Mouse (Mus musculus) stomach, embryonic 14.5 days (tissue): ENCODE results near the gene Mtap. TPM values are rescaled to one million over a fixed set of nuclear protein-coding genes. Genes with fewer than 3 reads are reported as not detected.
A peak's percentile ranks its signal among the peaks of the same experiment; 100 is the strongest.

Source experiments
- ATAC-seq: fragments of 200-750 bp; cut with Nextera tagmentation; 2 replicates; pipeline ENCODE4 v1.8.0; 2017; ENCODE audit warnings: low read depth, moderate TSS enrichment; ENCODE audit not compliant: insufficient number of reproducible peaks, insufficient read depth, low FRiP score
- H3K27ac ChIP-seq: fragments of 300-500 bp; sonication (generic); 2 replicates; pipeline ENCODE4 v1.5.1; 2014; ENCODE audit warnings: mild to moderate bottlenecking, low read length, moderate library complexity, mixed read lengths
- H3K27me3 ChIP-seq: fragments of 300-500 bp; sonication (generic); 2 replicates; pipeline ENCODE4 v1.6.1; 2014; ENCODE audit warnings: low read length, control low read depth, mixed read lengths; ENCODE audit not compliant: control insufficient read depth, insufficient read depth
- H3K36me3 ChIP-seq: fragments of 300-500 bp; sonication (generic); 2 replicates; pipeline ENCODE4 v1.6.1; 2014; ENCODE audit warnings: mild to moderate bottlenecking, control low read depth, low read length, moderate library complexity, mixed read lengths; ENCODE audit not compliant: control insufficient read depth, insufficient read depth
- H3K4me1 ChIP-seq: fragments of 300-500 bp; sonication (generic); 2 replicates; pipeline ENCODE4 v1.6.1; 2014; ENCODE audit warnings: low read length, control low read depth, mixed read lengths; ENCODE audit not compliant: control insufficient read depth, insufficient read depth
- H3K4me2 ChIP-seq: fragments of 300-500 bp; sonication (generic); replicated peaks from 2 replicates; pipeline ENCODE4 v1.6.1; 2014; ENCODE audit warnings: low read depth, low read length, control low read depth
- H3K4me3 ChIP-seq: fragments of 300-500 bp; sonication (generic); 2 replicates; pipeline ENCODE4 v1.5.1; 2014; ENCODE audit warnings: low read depth, low read length, control low read depth
- H3K9ac ChIP-seq: fragments of 300-500 bp; sonication (generic); replicated peaks from 2 replicates; pipeline ENCODE4 v1.6.1; 2014; ENCODE audit warnings: low read depth, mild to moderate bottlenecking, control low read depth, low read length, moderate library complexity, mixed read lengths
- H3K9me3 ChIP-seq: fragments of 300-500 bp; sonication (generic); 2 replicates; pipeline ENCODE4 v1.6.1; 2016; ENCODE audit warnings: low read depth, low read length, control low read depth; ENCODE audit not compliant: control insufficient read depth
- WGBS: fragments of 180-500 bp; shearing (Covaris S2); extraction: QIAGEN DNeasy Blood & Tissue Kit; methylation state at CpG from one replicate; pipeline ENCODE4 v1.1.7; 2014; 5-methylcytosine and 5-hydroxymethylcytosine counted together
- polyA plus RNA-seq: library from polyadenylated mRNA; unstranded; fragments of >200 nt; fragmentation: Nextera tagmentation; extraction: Ambion mirVana; gene quantifications from 2 replicates; pipeline ENCODE4 v1.2.1, GENCODE M21; 2014

Mtap gene
- polyA plus RNA-seq = 73.0 and 74.6 TPM in 2 replicates

- WGBS = 2% methylated on average over 31 of the region's 31 CpGs
- H3K27ac ChIP-seq = peak within 1 kb of the TSS; percentile 95
- H3K27me3 ChIP-seq = no peaks in the 10 kb centered on the region
- H3K4me3 ChIP-seq = peak within 1 kb of the TSS; percentile 84
- no peaks in the 10 kb centered on the region for H3K36me3 ChIP-seq
- no peaks in the 10 kb centered on the region for H3K9me3 ChIP-seq
- H3K9ac ChIP-seq = peak within 1 kb of the TSS; percentile 68
- ATAC-seq = peak; percentile 92
- peak within 1 kb of the TSS; percentile 51 for H3K4me2 ChIP-seq
- H3K4me1 ChIP-seq = peaks cover 18% of the 10 kb centered on the region
Measured at GRCm38 (mm10) chr4:89136906-89137541, at the start of gene Mtap. Gene Mtap (plus strand): TSS chr4:89137122.

- Histone ChIP-seq H3K27ac (no peak overlapping the region), H3K9ac (no peak overlapping the region), H3K4me2 (no peak overlapping the region), H3K4me3 (no peak overlapping the region), H3K4me1 (no peaks in the 10 kb centered on the region), H3K9me3 (no peaks in the 10 kb centered on the region), H3K27me3 (no peaks in the 10 kb centered on the region), H3K36me3 (no peaks in the 10 kb centered on the region)
- 87% methylated on average over 7 of the region's 7 CpGs for WGBS
- ATAC-seq = no peak
Measured at GRCm38 (mm10) chr4:89089110-89089509, 47.8 kb upstream of the Mtap start.

- H3K27ac ChIP-seq = no peak overlapping the region
- H3K9ac ChIP-seq = no peak overlapping the region
- no peak overlapping the region for H3K4me2 ChIP-seq
- H3K4me3 ChIP-seq = no peak overlapping the region
- no peak for ATAC-seq
- 73% methylated on average over 6 of the region's 6 CpGs for WGBS
- H3K9me3 ChIP-seq = no peaks in the 10 kb centered on the region
- H3K4me1 ChIP-seq = no peaks in the 10 kb centered on the region
- H3K27me3 ChIP-seq = no peaks in the 10 kb centered on the region
- H3K36me3 ChIP-seq = no peaks in the 10 kb centered on the region
Measured at GRCm38 (mm10) chr4:89090217-89090616, 46.7 kb upstream of the Mtap start.

- WGBS = 61% methylated on average over 5 of the region's 5 CpGs
- H3K4me3 ChIP-seq = no peak overlapping the region
- no peak for ATAC-seq
Measured at GRCm38 (mm10) chr4:89092153-89092552, 44.8 kb upstream of the Mtap start.

GRCm38 (mm10) chr4:89094773-89095172 is 42.1 kb upstream of the Mtap start:
- ATAC-seq = no peak
- Histone ChIP-seq H3K4me2 (no peak overlapping the region), H3K9ac (no peak overlapping the region), H3K36me3 (no peaks in the 10 kb centered on the region), H3K27me3 (no peaks in the 10 kb centered on the region), H3K4me3 (no peak overlapping the region), H3K27ac (no peak overlapping the region), H3K4me1 (no peaks in the 10 kb centered on the region), H3K9me3 (no peaks in the 10 kb centered on the region)
- 69% methylated on average over 5 of the region's 5 CpGs for WGBS

More at GRCm38 (mm10) chr4:89092153-89092552, 44.8 kb upstream of the Mtap start:
- Histone ChIP-seq H3K4me2 (no peak overlapping the region), H3K27me3 (no peaks in the 10 kb centered on the region), H3K36me3 (no peaks in the 10 kb centered on the region), H3K9me3 (no peaks in the 10 kb centered on the region), H3K9ac (no peak overlapping the region), H3K4me1 (no peaks in the 10 kb centered on the region), H3K27ac (no peak overlapping the region)

GRCm38 (mm10) chr4:89098261-89098660 is 38.7 kb upstream of the Mtap start:
- Histone ChIP-seq H3K9me3 (no peaks in the 10 kb centered on the region), H3K4me2 (no peak overlapping the region), H3K36me3 (no peaks in the 10 kb centered on the region), H3K4me1 (no peaks in the 10 kb centered on the region), H3K9ac (no peak overlapping the region), H3K27ac (no peak overlapping the region), H3K27me3 (no peaks in the 10 kb centered on the region), H3K4me3 (no peak overlapping the region)
- ATAC-seq = no peak
- WGBS = 51% methylated on average over 5 of the region's 5 CpGs

GRCm38 (mm10) chr4:89101276-89101675 is 35.6 kb upstream of the Mtap start:
- Histone ChIP-seq H3K27me3 (no peaks in the 10 kb centered on the region), H3K9ac (no peak overlapping the region), H3K4me3 (no peak overlapping the region), H3K4me2 (no peak overlapping the region), H3K36me3 (no peaks in the 10 kb centered on the region), H3K9me3 (no peaks in the 10 kb centered on the region), H3K4me1 (no peaks in the 10 kb centered on the region), H3K27ac (no peak overlapping the region)
- 61% methylated on average over 3 of the region's 3 CpGs for WGBS
- ATAC-seq = no peak

GRCm38 (mm10) chr4:89102283-89102682 is 34.6 kb upstream of the Mtap start:
- H3K4me3 ChIP-seq = no peak overlapping the region
- no peak overlapping the region for H3K4me2 ChIP-seq
- H3K27ac ChIP-seq = no peak overlapping the region
- ATAC-seq = no peak
- no peaks in the 10 kb centered on the region for H3K36me3 ChIP-seq
- H3K9ac ChIP-seq = no peak overlapping the region
- no peaks in the 10 kb centered on the region for H3K4me1 ChIP-seq
- no peaks in the 10 kb centered on the region for H3K27me3 ChIP-seq
- WGBS = 63% methylated on average over 2 of the region's 2 CpGs
- no peaks in the 10 kb centered on the region for H3K9me3 ChIP-seq

GRCm38 (mm10) chr4:89105486-89105885 is 31.4 kb upstream of the Mtap start:
- no peak overlapping the region for H3K4me2 ChIP-seq
- no peaks in the 10 kb centered on the region for H3K4me1 ChIP-seq
- 56% methylated on average over 2 of the region's 2 CpGs for WGBS
- no peak overlapping the region for H3K4me3 ChIP-seq
- H3K36me3 ChIP-seq = no peaks in the 10 kb centered on the region
- H3K9ac ChIP-seq = no peak overlapping the region
- H3K27ac ChIP-seq = no peak overlapping the region
- no peaks in the 10 kb centered on the region for H3K27me3 ChIP-seq
- H3K9me3 ChIP-seq = no peaks in the 10 kb centered on the region
- ATAC-seq = no peak
